Mouse (Mus musculus) CH12F3 (cell line): ENCODE measurements around the gene Ucp3.
"Not testable (repeated sequence)": the region's sequence is repeated elsewhere in the genome, so short reads cannot be mapped to it uniquely, and the experiment has no call there.

Source experiments
- in situ Hi-C: fragments of 300-500 bp; cut with MboI; formaldehyde crosslinking; loops from 2 replicates; pipeline ENCODE4 v1.14.3; 2020; ENCODE audit warnings: low sequenced_read_pairs

Gene Ucp3

DNA sequence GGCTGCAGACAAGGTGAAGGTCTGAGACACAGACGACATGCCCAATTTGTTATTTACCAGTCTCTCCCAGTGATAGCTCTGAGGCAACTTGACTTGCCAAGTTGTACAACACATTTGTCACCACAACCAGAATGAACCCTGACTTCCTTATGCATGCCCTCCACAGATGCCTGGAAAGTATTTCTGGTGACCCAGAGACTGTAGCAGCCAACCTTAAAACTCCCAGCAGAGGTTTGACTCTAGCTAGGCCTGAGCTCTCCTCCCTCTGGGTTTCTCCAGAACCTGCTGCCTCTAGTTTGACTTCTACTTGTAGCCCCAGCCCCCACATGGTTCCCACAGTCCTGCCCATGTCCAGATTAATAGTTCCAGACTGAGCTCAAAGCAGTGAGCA is 1.4 kb upstream of the Ucp3 start:
- in situ Hi-C loops = no loop called here

DNA sequence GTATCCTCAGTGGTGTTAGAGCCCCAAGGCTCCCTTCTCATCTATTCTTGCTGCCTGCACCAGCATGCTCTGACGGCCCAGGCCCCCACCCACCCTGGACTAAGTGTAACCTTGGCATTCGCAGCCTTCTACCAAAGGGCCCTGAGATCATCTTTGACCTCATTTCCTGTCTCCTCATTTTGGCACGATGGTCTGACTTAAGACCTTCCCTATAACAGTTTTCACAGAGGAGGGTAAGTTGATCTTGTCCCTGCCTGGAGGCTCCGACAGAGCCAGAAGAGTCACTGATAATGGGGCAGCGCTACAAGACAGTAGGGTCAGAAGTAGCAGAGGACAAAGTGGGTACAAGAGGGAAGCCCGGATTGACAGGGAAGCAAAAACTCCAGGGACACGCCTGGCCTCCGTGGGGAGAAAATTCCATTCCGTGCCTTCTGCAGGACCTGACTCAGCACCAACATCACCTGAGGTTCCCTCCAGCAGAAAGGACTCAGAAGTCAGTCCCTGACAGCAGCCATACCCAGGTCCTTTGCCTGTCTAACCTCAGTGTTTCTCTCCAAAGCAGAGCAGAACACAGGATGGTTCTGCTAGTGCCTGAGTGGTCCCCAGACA is 1.2 kb downstream of the Ucp3 start:
- in situ Hi-C loops = no loop called here

DNA sequence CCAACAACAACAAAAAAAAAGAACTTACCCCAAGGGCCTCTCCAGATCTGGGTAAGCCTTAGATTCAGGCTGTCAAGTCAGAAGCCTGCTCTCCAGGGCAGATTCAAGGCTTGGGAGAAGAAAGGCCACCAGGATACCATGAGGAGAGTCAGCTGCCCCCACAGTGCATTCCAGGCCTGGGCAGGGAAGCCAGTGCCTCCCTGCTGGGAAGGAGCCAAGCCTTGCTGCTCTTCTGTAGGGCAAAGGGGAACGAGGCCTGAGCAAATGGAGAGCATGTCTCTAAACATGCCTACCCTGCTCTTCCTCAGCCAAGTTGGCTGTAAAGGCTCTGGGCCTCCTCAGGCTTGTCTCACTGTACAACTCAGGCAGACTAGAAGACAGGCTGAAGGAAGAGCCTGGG is 1.9 kb downstream of the Ucp3 start:
- in situ Hi-C loops = no loop called here

DNA sequence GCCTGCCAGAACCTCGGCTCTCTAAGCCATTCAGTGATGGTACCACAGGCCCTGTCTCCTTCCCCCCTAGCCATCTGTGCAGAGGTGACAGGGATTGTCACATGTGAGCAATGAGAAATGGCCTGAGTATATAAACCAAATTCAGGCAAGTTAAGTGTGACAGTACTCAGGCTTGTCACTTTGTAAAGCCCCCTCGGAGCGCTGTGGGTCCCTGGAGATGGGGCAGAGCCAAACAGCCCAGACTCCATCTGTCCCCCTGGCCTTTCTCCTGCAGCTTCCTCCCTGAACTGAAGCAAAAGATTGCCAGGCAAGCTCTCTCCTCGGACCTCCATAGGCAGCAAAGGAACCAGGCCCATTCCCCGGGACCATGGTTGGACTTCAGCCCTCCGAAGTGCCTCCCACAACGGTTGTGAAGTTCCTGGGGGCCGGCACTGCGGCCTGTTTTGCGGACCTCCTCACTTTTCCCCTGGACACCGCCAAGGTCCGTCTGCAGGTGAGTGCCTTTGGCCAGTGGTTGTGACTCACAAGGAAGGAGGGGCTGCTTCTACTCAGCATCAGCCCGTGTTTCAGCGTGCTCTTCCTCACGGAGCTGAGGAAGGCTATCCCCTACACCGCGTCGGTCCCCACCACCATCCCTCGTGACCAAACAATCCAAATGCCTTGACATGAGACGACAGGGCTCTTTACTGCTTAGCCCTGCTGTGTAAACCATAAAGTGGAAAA is 6.5 kb downstream of the Ucp3 start:
- in situ Hi-C loops = no loop called here

DNA sequence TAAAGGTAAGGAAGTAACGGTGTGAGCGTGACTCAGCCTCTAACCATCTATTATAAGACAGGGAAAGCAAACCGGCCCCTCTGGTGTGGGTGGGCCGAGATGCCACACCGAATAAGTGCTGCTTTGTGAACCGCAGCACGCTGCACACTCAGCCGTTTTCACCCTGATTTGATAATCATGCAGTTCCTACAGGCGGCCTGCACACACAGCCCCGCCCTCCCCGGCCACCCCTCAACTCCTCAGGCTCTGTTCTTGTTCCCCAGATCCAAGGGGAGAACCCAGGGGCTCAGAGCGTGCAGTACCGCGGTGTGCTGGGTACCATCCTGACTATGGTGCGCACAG is 7.0 kb downstream of the Ucp3 start:
- in situ Hi-C loops = no loop called here

DNA sequence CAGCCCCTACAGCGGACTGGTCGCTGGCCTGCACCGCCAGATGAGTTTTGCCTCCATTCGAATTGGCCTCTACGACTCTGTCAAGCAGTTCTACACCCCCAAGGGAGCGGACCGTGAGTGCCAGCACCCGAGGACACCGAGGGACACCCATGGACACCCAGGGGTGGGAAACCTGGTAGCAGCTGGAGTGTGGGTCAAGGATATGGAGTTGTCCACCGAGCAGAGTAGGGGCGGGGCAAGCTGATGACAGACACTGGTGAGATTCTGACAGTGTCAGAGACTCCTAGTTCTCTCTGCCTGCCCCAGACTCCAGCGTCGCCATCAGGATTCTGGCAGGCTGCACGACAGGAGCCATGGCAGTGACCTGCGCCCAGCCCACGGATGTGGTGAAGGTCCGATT is 7.4 kb downstream of the Ucp3 start:
- in situ Hi-C loops = no loop called here

DNA sequence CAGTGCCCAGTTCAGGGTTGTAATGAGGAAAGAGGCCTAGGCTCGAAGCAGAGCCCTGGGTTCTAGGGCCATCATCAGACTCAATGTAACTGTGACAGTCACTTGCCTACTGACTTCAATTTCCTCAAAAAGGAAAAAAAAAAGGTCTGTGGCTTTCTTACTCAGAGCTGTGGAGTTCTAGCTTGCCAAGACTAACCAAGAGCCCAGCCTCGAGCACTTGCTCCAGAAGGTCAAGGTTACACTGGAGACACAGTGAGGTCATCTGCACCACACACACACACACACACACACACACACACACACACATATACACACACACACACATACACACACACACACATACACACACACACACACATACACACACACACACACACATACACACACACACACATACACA is 9.3 kb downstream of the Ucp3 start:
- in situ Hi-C loops = not testable (repeated sequence)

DNA sequence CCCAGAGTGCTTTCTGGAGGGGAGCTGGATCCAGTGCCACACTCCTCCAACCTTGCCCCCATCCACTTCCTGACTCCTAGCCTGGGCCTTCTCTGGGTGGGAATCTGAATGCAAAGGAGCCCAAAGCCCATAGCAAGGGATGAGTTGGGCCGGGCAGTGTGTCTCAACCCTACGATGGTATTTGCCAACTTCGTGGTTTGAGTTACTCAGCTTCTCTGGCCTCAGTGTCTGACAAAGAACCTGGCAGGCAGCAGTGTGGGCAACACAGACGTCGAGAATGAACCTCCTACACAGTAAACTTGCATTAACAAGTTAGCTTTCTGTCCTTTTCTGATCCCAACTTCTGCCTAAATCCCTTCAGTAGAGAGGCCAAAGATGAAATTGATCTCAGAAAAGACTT is 11.7 kb downstream of the Ucp3 start:
- in situ Hi-C loops = no loop called here

DNA sequence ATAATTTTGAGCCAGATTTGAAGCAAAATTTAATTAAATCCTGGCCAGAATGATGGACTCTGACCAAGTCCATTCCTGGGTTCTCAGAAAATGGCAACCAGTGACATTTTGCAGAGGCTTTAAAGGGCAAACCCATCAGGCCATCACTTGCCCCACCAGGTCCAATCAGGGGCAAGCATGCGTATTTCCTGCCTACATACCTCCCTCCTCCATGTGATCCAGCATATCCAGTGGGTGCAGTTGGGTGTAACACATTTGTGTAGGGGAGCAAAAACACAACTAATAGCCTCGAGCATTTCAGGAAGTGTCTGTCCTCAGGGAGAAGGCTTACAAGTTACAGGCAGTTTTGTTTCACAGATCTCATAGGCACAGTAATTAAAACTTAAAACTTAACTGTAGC is 14.5 kb downstream of the Ucp3 start:
- in situ Hi-C loops = no loop called here

DNA sequence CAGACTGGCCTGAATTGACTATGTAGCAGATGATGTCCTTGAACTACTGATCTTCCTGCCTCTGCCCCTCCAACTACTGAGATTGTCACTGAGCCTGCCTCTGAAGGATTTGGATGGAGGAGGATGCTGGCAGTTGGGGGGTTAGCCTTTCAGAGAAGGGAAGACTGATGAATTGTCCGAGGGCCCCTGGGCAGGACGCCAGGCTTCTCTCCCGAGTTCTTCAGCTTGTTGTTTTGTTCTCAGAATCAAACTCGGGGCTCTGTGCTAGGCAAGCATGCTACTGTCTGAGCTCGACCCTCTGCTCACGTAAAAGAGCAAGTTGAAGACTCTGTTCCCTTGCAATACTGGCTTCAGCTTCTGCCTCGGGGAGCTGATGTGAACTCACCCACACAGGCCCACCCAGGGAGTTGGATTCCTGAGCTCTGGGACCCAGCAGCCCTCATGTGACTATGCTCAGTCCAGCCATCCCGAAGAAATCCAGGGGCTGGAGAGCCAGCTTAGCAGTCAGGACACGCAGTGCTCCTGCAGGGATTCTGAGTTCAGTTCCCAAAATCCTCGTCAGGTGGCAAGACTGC is 15.8 kb downstream of the Ucp3 start:
- in situ Hi-C loops = no loop called here

DNA sequence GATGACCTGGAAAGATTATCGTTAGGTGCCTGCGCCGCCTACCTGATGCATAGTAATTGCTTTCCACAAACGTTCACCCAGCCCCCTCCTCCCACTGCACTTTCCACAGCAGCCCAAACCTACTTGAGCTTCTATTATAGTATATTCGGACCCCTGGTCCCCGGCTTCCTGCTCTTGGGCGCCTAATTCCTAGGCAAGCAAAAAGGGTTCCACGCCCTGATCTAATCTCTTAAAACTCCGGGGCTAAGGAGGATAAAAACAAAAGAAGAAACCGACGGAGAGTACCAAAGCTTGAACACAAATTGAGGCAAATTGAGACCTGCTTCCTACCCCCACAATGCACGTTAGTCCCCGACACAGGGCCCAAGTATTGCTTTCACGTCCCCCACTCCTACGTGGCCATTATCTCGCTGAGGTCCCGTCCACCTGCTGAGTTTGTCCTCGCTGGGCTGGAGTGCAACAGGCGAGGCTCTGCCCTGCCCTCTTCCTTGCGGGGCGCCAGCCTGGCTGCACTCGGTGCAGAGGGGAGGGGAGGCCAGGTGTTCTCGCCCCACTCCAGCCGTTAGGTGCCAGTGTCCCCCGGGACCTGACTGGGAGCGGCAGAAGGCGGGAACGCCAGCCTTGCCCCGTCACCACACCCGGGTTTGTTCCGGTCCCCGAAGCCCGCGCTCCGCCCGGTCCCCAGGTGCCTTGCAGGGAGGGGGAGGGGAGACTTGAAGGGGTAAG is 19.8 kb downstream of the Ucp3 start:
- in situ Hi-C loops = no loop called here

DNA sequence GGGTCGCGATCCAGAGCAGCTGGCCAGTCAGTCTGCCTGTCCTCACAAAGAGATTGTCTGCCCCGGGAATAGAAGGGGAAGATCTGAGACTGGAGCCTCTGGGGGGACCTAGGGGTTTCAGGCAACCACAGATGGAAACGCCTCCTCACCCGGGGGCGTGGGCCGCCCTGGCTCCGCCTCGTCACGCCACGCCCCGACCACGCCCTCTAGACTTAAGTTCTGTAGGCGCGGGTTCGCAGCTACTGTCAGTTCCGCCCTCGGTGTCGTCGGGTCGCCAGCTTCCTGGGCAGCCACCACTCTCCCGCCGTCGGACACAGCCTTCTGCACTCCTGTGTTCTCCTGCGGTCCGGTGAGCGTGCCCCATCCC is 20.3 kb downstream of the Ucp3 start, which contains the start of gene Ucp2:
Gene Ucp2, plus strand, starts transcription at position 221 of the 367 bp plus-strand sequence.
- in situ Hi-C loops = no loop called here

DNA sequence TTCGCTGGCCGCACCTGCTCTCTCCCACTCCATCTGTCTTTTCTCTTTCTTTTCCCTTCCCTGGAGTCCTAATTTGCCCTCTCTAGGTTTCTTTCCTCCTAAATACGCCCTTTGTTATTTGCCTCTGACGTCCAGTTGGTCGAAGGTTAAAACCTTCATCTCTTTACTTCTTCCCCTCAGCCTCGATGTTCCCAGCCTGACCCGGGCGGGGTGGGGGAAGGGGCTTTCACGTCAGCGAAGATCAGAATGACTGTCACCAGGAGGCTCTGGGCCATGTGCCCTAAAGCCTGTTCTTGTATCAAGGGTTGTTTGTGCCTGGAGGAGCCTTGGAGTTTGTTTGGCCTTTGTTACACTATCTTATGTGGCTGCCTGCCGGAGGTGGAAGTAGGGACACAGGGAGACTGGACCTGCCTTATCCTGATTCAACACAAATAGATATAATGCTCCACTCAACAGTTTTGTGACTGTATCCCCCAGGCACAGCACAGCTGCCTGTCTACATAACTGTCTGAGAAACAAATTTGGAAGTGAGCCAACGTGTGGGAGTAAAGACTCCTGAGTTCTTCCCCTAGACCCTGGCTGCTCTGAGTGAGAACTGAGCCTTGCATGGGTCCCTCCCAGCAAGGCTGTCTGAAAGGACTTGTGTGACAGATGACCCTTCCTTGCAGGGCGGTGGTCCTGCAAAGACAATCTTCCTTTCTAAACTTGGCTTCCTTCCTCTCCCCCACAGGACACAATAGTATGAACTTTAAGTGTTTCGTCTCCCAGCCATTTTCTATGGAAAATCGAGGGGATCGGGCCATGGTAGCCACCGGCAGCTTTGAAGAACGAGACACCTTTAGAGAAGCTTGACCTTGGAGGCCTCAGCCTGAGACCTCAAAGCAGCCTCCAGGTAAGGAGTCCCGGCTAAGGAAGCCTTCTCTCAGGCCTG is 21.0 kb downstream of the Ucp3 start:
- in situ Hi-C loops = no loop called here

DNA sequence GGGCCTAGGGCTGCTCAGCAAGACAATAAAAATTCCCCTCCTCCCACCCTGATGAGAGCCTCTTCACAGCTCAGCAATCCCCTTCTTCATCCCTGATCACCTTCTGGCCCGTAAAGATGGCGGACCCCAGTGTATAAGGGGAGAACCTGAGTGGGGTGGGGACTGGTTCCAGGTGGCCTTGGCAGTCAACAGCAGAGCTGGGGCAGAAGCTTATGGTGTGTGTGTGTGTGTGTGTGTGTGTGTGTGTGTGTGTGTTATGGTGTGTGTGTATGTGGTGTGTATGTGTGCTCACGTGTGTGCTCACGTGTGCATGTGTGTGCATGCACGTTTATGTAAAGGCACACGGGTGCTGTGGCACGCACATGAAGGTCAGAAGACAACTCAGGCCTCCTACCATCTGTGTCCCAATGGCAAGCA is 21.6 kb downstream of the Ucp3 start:
- in situ Hi-C loops = no loop called here

DNA sequence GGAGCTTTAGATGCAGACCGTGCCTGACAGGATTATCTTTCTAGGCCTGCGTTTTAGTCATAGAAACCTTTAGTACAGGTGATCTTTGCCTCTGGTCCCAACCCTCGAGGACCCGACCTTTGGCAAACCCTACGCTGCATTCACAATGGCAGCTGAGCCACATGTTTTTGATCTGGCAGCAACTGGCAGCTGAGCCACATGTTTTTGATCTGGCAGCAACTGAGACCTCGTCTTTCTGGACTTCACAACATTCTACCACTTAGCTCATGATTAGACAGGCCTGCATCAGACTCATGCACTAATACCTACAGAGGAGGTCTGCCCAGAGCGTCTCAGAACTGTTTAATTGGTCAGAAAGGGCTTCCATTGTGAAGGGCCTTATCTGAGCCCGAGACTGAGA is 22.3 kb downstream of the Ucp3 start:
- in situ Hi-C loops = no loop called here

DNA sequence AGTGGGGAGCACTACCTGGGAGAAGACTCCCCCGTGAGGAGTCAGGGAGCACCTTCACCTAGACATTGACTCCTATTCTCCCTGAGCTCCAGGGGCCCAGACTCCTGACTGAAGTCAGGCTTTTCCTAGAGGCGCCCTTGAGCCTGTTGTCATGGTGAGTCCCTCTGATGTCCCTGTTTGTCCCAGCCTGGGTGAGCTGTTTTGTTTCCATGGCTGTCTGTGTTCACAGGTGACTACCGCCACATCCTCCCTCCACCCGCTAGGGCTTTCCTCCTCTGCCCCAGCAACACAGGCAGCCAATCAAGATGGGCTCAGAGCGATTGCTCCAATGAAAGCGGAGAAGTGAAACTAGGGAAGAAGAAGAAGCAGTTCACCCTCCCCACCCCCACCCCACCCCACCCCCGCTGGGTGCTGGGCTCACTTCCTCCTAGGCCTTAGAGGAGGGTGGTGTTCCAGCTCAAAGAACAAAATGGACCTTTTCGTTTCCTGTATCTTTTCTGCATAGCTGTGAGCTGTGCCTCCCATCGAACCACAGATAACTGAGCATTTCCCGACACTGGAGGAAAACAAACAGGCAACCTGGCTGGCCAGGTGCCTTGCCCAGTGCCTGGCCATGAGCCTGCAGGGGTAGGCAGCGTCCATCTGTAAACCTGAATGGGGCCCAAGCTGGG is 22.9 kb downstream of the Ucp3 start:
- in situ Hi-C loops = no loop called here

DNA sequence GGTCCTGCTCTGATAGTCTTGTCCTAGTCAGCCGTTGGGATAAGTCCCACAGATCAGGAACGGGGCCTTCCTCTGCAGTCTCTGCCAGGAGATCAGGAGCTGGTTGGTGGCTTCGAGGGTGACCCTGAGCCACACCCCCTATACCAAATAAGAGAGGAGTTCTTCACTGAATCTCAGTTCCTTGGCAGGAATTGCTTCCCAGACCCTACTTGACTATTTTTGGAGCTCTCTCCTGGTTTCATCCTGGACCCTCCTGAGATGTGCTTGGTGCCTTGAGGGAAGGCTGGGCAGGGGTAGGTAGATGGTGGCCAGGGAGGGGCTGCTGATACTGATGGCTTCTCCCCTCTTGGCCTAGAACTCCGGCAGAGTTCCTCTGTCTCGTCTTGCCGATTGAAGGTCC is 23.6 kb downstream of the Ucp3 start:
- in situ Hi-C loops = no loop called here

DNA sequence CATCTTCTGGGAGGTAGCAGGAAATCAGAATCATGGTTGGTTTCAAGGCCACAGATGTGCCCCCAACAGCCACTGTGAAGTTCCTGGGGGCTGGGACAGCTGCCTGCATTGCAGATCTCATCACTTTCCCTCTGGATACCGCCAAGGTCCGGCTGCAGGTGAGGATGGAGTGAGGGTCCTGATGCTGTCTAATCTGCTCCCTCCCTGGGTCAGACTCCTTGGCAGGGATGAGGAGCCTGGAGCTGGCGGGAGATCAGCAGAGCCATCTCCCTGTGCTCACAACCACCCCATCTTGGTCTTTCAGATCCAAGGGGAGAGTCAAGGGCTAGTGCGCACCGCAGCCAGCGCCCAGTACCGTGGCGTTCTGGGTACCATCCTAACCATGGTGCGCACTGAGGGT is 24.0 kb downstream of the Ucp3 start:
- in situ Hi-C loops = no loop called here

DNA sequence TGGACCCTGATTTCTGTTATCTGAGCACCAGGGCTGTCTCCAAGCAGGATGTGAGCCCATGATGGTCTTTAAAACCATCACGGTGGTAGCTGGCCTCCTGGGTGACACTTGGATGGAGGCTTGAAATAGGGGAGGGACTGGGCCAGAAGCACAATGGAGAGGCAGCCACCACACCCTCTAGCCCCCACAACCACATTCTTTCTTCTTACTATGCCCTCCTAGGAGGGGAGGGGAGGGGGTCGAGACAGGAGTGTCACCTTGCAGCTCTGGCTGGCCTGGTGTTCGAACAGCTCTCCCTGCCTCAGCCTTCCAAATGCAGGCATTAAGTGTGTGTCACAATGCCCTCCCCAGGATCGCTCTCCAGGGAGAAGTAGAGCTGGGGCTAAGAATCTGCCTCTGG is 24.6 kb downstream of the Ucp3 start:
- in situ Hi-C loops = no loop called here

DNA sequence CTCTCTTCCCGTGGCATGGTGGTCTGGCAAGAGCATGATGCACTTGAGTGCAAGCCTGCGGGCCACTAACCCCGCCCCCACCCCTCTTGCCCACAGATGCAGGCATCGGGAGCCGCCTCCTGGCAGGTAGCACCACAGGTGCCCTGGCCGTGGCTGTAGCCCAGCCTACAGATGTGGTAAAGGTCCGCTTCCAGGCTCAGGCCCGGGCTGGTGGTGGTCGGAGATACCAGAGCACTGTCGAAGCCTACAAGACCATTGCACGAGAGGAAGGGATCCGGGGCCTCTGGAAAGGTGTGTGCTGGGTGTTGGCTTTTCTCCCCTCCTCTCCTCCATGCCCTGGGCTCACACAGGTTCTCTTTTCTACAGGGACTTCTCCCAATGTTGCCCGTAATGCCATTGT is 25.2 kb downstream of the Ucp3 start:
- in situ Hi-C loops = no loop called here
